Mouse (Mus musculus) embryo, embryonic 10 days (tissue): Measurements from ENCODE around the gene Mup5.
"Not testable (repeated sequence)": the region's sequence is repeated elsewhere in the genome, so short reads cannot be mapped to it uniquely, and the experiment has no call there.

Experiments
- DNase-seq: peaks from one replicate; pipeline ENCODE4 v3.0.0-alpha.2; 2015; ENCODE audit warnings: low spot score

Mup5 gene

DNA sequence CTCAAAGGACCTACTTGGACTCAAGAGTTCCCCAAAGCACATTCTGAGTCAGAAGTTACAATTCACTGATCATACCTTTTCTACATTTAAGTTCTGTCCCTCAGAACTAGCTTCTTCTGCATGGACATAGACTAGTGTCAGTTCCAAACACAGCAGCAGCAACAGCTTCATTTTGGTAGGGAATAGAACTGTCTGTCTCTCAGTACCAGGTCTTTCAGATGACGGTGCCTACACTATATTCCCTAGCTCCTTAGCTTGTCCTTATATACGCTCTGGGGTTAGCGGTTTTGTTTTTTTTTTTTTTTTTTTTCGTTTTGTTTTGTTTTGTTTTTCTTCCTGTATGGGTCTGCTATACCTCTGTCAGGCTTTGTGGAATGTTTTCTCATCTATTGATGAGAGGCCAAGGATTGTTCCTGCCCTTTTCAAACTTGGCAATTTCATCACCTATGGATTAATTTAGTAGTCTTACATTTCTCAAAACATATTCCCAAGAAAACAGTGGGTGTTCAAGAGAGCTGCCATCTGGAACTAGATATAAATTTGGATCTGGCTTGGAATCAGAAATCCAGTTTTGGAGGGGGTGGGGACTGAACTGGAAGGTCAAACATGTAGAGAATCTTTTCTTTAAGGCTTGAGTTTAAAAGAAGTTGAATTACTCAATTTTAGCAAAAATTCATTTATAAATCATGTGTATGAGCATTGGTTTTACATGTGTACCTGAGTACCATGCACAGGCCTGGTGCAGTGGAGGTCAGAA lies at the start of gene Mup5:
Mup5 (minus strand) TSS at position 282 of the 757 bp plus-strand sequence.
- DNase-seq: no peak

- peak; percentile 39 for DNase-seq
These were observed 23.1 kb upstream of the Mup5 start for GRCm38 (mm10) chr4:61858160-61858559.

DNA sequence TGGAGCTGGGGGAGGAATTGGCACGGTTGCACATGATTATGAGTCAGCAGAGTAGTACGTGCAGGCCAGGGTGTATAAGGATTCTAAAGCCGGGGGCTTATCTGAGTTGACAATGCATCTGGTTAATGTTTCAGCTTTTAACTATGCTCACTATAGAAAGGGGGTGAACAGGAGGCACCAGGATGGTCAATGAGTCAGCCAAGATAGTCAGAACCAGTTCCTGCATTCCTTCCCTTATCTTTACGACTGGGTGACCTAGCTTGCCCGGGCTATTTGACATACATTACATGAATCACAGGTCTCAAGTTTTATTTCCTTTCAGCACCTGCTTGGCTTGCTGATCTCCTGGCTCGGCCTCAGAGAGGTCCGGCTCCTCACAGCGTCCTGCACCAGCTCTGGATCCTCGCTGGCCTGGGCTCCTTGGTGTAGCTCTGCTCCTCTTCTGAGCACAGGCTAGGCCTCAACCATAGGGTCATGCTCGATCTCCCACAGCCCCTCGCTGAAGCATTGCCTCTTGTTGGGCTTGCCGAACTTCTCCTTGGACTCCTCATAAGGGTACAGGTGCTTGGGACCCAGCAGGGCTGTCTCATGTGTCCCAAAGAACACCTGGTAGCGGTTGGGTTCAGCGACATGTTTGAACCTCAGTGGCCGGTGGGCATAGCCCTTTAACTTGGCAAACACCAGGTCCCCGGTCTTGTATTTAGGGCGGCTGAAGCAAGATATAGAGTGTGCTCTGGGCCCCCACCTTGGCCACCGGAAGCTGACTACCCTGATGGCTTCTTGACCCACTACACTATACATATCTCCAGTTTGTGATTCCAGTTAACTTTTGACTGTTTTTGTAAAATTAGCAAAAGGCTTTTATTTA lies 21.0 kb upstream of the Mup5 start:
- DNase-seq: no peak

DNA sequence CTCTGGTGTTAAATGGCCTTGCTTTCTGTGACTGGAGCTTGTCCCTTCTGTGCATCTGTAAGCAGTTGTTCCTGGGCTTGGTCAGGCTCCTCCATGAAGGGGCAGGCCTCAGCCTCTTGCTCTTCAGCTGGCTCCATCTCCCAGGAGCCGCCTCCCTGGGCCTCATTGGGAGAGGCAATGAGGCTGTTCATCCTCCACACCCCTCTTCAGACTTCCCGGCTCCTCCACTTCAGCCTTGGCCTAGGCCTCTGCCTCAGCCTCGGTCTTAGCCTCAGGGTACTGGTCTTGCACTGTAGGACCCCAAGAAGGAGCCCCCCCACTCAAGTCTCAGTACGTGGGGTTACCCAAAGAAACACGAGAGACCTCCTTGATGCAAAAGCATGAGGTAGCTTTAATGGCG lies 20.3 kb upstream of the Mup5 start:
- DNase-seq: no peak

DNA sequence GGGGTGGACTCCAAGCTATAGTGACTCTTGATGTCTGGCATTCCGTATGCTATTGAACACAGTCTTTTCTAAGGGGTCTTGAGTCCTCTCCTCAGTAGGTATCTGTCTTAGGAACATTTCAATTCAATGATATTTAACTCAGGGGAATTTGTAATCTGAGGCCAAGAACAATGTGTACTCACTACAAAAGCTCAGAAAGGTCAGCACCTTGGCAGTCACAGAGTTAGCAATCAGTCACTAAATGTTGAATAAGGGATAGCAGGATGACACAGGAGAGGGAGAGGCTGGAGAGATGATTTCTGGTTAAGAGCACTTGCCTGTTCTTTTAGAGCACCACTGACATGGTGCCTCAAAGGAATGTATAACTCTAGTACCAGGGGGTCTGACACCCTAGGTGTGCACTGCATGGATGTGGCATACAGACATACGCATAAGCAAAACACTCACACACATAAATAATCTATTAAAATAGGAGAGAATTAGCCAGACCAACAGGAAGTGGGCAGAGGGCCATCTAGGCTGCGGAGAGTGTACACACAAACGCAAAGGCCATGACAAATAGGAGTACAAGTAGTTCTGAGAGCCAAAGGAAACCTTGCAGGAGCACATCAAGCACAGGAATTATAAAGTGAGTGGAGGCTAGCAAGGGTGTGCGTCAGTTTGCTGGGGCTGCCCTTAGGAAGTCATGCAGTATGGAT lies 9.9 kb upstream of the Mup5 start:
- DNase-seq: no peak

DNA sequence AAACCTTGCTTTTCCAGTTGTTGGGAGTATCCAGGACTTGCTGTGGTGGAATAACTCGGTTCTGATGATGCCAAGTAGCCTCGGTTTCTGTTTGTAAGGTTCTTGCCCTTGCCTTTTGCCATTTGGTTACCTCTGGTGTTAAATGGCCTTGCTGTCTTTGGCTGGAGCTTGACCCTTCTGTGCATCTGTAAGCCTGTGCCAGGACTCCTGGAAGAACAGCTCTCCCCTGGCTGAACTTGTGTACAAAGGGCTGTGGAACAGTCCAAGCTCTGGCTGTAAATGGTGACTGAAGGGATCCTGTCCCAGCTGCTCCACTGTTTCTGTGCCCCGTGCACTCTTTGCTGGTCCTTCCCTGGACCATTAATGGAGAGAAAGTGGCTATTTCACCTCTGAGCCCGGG lies 5.8 kb downstream of the Mup5 start:
- DNase-seq: no peak

- DNase-seq: no peak
These were observed 11.8 kb downstream of the Mup5 start for GRCm38 (mm10) chr4:61823185-61823584.

- not testable (repeated sequence) for DNase-seq
These were observed 12.5 kb downstream of the Mup5 start for GRCm38 (mm10) chr4:61822541-61822940.

DNA sequence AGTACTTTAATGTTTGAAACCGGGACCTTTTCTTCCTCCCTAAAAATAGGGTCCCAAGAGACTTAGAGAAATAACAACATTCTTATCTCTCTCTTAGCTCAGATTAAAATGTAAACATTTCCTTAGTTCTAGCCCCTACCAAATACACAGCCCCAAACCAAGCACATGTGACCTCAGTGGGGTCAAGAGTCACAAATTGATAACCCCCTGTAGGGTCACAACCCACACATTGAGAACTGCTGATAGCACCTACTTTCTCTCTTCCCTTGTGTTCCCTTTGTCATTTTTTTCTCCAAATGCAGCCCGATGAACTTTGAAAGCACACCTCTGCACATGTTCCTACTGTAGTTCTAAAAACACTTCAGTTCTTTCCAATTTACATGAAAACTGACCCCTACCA lies 19.4 kb downstream of the Mup5 start:
- no peak for DNase-seq

- no peak for DNase-seq
These were observed 21.6 kb downstream of the Mup5 start for GRCm38 (mm10) chr4:61813435-61813834.

GRCm38 (mm10) chr4:61811193-61811592 lies 23.8 kb downstream of the Mup5 start:
- DNase-seq: peak; percentile 67

GRCm38 (mm10) chr4:61808926-61809325 lies 26.1 kb downstream of the Mup5 start:
- not testable (repeated sequence) for DNase-seq

DNA sequence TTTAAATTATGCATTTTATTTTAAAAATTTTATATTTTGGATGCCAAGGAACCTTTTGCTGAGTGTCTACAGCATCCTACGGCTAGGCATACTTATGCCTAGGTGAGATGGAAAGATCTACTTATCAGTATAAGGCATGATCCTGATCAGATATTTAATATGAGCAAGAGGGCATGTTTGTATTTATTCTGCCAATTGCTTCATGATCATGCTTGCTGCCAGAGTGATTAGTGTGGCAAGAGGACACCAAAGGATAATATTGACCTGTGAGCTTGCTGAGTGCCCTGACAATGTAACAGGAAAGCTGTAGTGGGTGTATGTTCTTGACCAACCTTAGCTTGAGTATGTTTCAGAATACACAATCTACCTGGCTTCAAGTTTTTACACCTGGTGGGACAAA lies 45.3 kb downstream of the Mup5 start:
- DNase-seq: not testable (repeated sequence)

GRCm38 (mm10) chr4:61784231-61784630 lies 50.8 kb downstream of the Mup5 start:
- DNase-seq: not testable (repeated sequence)

DNA sequence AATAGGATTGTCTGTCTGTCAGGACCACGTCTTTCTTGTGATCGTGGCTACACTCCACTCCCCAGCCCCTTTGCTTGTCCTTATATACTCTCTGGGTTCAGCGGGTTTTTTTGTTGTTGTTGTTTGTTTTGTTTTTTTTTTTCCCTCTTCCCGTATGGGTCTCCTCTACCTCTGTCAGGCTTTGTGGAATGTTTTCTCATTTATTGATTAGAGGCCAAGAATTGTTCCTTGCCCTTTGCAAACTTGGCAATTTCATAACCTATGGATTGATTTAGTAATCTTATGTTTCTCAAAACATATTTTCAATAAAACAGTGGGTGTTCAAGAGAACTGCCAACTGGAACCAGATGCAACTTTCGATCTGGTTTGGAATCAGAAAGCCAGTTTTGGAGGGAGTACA lies 52.9 kb downstream of the Mup5 start, which contains the start of gene Mup19:
Mup19 (minus strand) TSS at position 101 of the 400 bp plus-strand sequence.
- DNase-seq: not testable (repeated sequence)
